Mouse (Mus musculus) adrenal gland, postnatal 14 days (tissue): ENCODE measurements at regions not wholly inside any gene's neighbourhood (a gene's known extent, or its start where the extent isn't known, plus 50 kb on each side); places are given as distances from the start of the nearest gene placed in this dataset.

ENCODE experiments used
- DNase-seq: peaks from one replicate; pipeline ENCODE4 v3.0.0; 2021; ENCODE audit warnings: mixed read lengths

GRCm38 (mm10) chr11:28782486-28782885, 70.5 kb upstream of the Efemp1 start:
- no peak for DNase-seq

GRCm38 (mm10) chr11:28770831-28771230, 82.2 kb upstream of the Efemp1 start:
- no peak for DNase-seq

- DNase-seq: no peak
Observed at GRCm38 (mm10) chr11:28760751-28761150, 92.3 kb upstream of the Efemp1 start.

GRCm38 (mm10) chr11:28734941-28735597, 117.9 kb upstream of the Efemp1 start:
- DNase-seq: peak; percentile 4

GRCm38 (mm10) chr11:28734581-28734931, 118.4 kb upstream of the Efemp1 start:
- DNase-seq: no peak

GRCm38 (mm10) chr11:28733877-28734580, 119.0 kb upstream of the Efemp1 start:
- DNase-seq: no peak

GRCm38 (mm10) chr11:28730140-28730539, 122.9 kb upstream of the Efemp1 start:
- DNase-seq: no peak

- no peak for DNase-seq
Observed at GRCm38 (mm10) chr11:28709511-28709910, 125.4 kb upstream of the Ccdc85a start.

- DNase-seq: no peak
Observed at GRCm38 (mm10) chr11:28708431-28708830, 124.3 kb upstream of the Ccdc85a start.

- DNase-seq: no peak
Observed at GRCm38 (mm10) chr11:28702384-28702783, 118.3 kb upstream of the Ccdc85a start.

GRCm38 (mm10) chr11:28701379-28701778, 117.3 kb upstream of the Ccdc85a start:
- no peak for DNase-seq

- no peak for DNase-seq
Observed at GRCm38 (mm10) chr11:28699766-28700165, 115.6 kb upstream of the Ccdc85a start.

- DNase-seq: no peak
Observed at GRCm38 (mm10) chr11:28697644-28698480, 113.7 kb upstream of the Ccdc85a start.

GRCm38 (mm10) chr11:28695031-28695430, 110.9 kb upstream of the Ccdc85a start:
- DNase-seq: no peak

GRCm38 (mm10) chr11:28693303-28693702, 109.2 kb upstream of the Ccdc85a start:
- no peak for DNase-seq

- DNase-seq: peak; percentile 43
Observed at GRCm38 (mm10) chr11:28692263-28693194, 108.4 kb upstream of the Ccdc85a start.

- no peak for DNase-seq
Observed at GRCm38 (mm10) chr11:28688436-28688835, 104.3 kb upstream of the Ccdc85a start.

GRCm38 (mm10) chr11:28685407-28685806, 101.3 kb upstream of the Ccdc85a start:
- DNase-seq: no peak

GRCm38 (mm10) chr11:28681311-28681710, 97.2 kb upstream of the Ccdc85a start:
- DNase-seq: no peak

- DNase-seq: no peak
Observed at GRCm38 (mm10) chr11:28670765-28671164, 86.6 kb upstream of the Ccdc85a start.

- DNase-seq: no peak
Observed at GRCm38 (mm10) chr11:28669359-28669758, 85.2 kb upstream of the Ccdc85a start.

GRCm38 (mm10) chr11:28660377-28660776, 76.3 kb upstream of the Ccdc85a start:
- no peak for DNase-seq
